Mouse (Mus musculus): ENCODE results near the gene Eif2ak4. TPM values are rescaled to one million over a fixed set of nuclear protein-coding genes. Genes with fewer than 3 reads are reported as not detected.

The Eif2ak4 gene
- total RNA-seq (2012; rRNA removed) = 15.7 and 18.1 TPM in 2 replicates
- 15.0 and 16.1 TPM in 2 replicates for total RNA-seq (2014; rRNA removed)
- 19.6 and 22.3 TPM in 2 replicates for polyA plus RNA-seq (2012; ENCODE audit: insufficient read length, low read depth)

DNA sequence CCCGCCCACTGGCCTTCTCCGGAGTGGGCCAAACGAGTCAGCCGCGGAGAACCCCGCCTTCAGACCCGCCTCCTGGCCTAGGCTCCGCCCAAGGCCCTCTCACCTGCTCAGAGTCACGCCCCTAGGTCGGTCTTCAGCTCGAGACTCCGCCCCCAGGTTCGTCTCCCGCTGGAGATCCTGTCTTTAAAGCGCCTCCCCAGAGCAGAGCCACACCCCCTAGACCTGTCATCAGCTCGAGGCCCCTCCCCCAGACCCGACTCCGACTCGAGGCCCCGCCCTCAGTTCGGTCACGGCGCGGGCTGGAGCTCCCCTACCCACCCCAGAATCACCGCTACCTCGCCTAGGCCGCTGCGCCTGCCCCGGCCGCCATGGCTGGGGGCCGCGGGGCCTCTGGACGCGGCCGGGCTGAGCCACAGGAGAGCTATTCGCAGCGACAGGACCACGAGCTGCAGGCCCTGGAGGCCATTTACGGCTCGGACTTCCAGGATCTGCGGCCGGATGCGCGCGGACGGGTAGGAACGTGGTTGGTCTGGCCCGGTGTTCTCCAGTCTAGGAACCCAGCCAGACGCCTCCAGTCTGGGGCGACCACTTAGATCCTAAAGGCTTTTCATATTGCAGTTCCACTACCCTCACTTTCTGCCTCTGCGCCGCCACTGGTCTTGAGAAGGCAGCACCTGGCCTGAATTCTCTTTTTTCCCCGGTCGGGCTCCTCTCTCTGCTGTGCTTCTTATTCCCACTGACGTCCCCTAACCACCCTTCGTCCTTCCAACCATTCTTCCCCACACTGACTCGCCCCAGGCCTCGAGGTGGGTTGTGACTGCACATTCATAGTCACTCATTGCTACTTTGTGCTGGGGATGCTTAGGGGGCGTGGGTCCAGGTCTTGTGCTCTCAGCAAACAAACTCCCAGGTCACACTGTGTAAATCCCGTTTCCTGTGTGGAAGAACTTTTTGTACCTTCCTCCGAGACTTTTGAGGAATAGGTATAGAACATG, at the start of gene Eif2ak4:
Eif2ak4 (plus strand) TSS at position 278 of the 995 bp plus-strand sequence.
- peak within 1 kb of the TSS; percentile 89 to 95 (median 90) for H3K4me3 ChIP-seq (replicated peaks in 1 of 3; ENCODE audit: low read depth in 2 of 3, low read length in 2 of 3, poor library complexity in 1 of 3)
- no peaks in the 10 kb centered on the region for H3K9me3 ChIP-seq (replicated peaks; ENCODE audit: low read length)
- dilution Hi-C loops (cut with MboI; ENCODE audit: extremely low pct_ligation_motif_present, extremely low pct_unique_long_range_greater_than_20kb, low sequenced_read_pairs) = no loop called here
- H3K27ac ChIP-seq (ENCODE audit: insufficient read depth, low read depth) = peak within 1 kb of the TSS; percentile 59
- peaks cover 21% of the 10 kb centered on the region for H3K79me2 ChIP-seq (replicated peaks; ENCODE audit: control insufficient read depth, extremely low read depth, insufficient read depth, poor library complexity, severe bottlenecking)
- H3K27me3 ChIP-seq (replicated peaks) = no peaks in the 10 kb centered on the region
- no peaks in the 10 kb centered on the region for H3K36me3 ChIP-seq (replicated peaks in 1 of 2; ENCODE audit: control insufficient read depth in 1 of 2, insufficient read depth in 1 of 2, low read length in 1 of 2)
- H3K9ac ChIP-seq (ENCODE audit: insufficient read depth, low read depth) = peak within 1 kb of the TSS; percentile 86
- TF ChIP-seq MXI1 (IDR thresholded peaks at IDR 0.05; ENCODE audit: low read depth, low read length) = peak; percentile 54; the same call in 1 of the 2 replicates
- TF ChIP-seq NELFE (IDR thresholded peaks at IDR 0.05; ENCODE audit: low read depth, low read length) = peak; percentile 77; the same call in 1 of the 2 replicates
- TF ChIP-seq RAD21 (IDR thresholded peaks at IDR 0.05; ENCODE audit: low read depth, low read length) = no peak
- 0 out of 2 replicates have a peak, but pooled peaks have one; percentile 28 for TF ChIP-seq SIN3A (IDR thresholded peaks at IDR 0.05; ENCODE audit: low read length)
- peak; percentile 41; the same call in 1 of the 2 replicates for TF ChIP-seq IRF4 (IDR thresholded peaks at IDR 0.05; ENCODE audit: low read depth, low read length)
- TF ChIP-seq POLR2A (IDR thresholded peaks at IDR 0.05; ENCODE audit: low read depth, low read length) = peak; percentile 83
- peak; percentile 30; the same call in 1 of the 2 replicates for TF ChIP-seq MEF2A (IDR thresholded peaks at IDR 0.05; ENCODE audit: borderline replicate concordance, low read depth, low read length)
- no peak for TF ChIP-seq JUN (IDR thresholded peaks at IDR 0.05; ENCODE audit: insufficient read depth, low read depth, low read length)
- TF ChIP-seq HCFC1 (IDR thresholded peaks at IDR 0.05; ENCODE audit: low read depth, low read length) = peak; percentile 52
- TF ChIP-seq UBTF (IDR thresholded peaks at IDR 0.05; ENCODE audit: low read depth, low read length) = peak; percentile 83; the same call in 1 of the 2 replicates
- peak; percentile 54; the same call in 1 of the 2 replicates for TF ChIP-seq TCF12 (IDR thresholded peaks at IDR 0.05; ENCODE audit: low read depth, low read length)
- peak; percentile 61; the same call in 1 of the 2 replicates for TF ChIP-seq ZMIZ1 (IDR thresholded peaks at IDR 0.05; ENCODE audit: low read depth, low read length)
- TF ChIP-seq ELF1 (IDR thresholded peaks at IDR 0.05; ENCODE audit: low read depth, low read length) = no peak
- no peak for TF ChIP-seq ETS1 (conservative IDR thresholded peaks at IDR 0.05; ENCODE audit: low read depth, low read length)
- TF ChIP-seq CTCF (conservative IDR thresholded peaks at IDR 0.05 in 1 of 2, IDR thresholded peaks at IDR 0.05 in 1 of 2; ENCODE audit: low read depth in 2 of 2, low read length in 2 of 2) = no peak
- peak; percentile 62 for TF ChIP-seq NRF1 (IDR thresholded peaks at IDR 0.05; ENCODE audit: low read depth, low read length)
- TF ChIP-seq MAZ (IDR thresholded peaks at IDR 0.05; ENCODE audit: low read depth, low read length) = peak; percentile 78; the same call in 1 of the 2 replicates
- in situ Hi-C loops (cut with MboI; ENCODE audit: low pct_ligation_motif_present, low pct_unique_long_range_greater_than_20kb, low sequenced_read_pairs) = no loop called here
- H3K4me2 ChIP-seq (ENCODE audit: insufficient read depth, low read depth, poor library complexity, severe bottlenecking) = peak within 1 kb of the TSS; percentile 99
- DNase-seq (ENCODE audit: extremely low read depth) = peak; percentile 100
- H3K4me1 ChIP-seq (ENCODE audit: control insufficient read depth in 1 of 2, insufficient read depth in 2 of 2) = peaks cover 2 to 18% of the 10 kb centered on the region in 2 experiments; a peak in 2 of 4 replicates
